Mouse (Mus musculus) hindbrain, embryonic 14.5 days (tissue): ENCODE results near the gene Ak2. TPM values are rescaled to one million over a fixed set of nuclear protein-coding genes. Genes with fewer than 3 reads are reported as not detected.

ENCODE experiments used
- ATAC-seq: fragments of 200-750 bp; cut with Nextera tagmentation; 2 replicates; pipeline ENCODE4 v1.8.0; 2017; ENCODE audit warnings: moderate number of reproducible peaks, mild to moderate bottlenecking, moderate TSS enrichment, moderate library complexity; ENCODE audit not compliant: low FRiP score
- DNase-seq: peaks from one replicate; pipeline ENCODE4 v3.0.0-alpha.2; 2015; ENCODE audit warnings: low spot score
- H3K27ac ChIP-seq: fragments of 300-500 bp; sonication (generic); 2 replicates; pipeline ENCODE4 v1.5.1; 2014; ENCODE audit warnings: mild to moderate bottlenecking, moderate library complexity
- H3K27me3 ChIP-seq: fragments of 300-500 bp; sonication (generic); 2 replicates; pipeline ENCODE4 v1.6.1; 2014; ENCODE audit warnings: mild to moderate bottlenecking, low read length, mixed read lengths; ENCODE audit not compliant: control insufficient read depth, insufficient read depth
- H3K36me3 ChIP-seq: fragments of 300-500 bp; sonication (generic); replicated peaks from 2 replicates; pipeline ENCODE4 v1.6.1; 2014; ENCODE audit not compliant: control insufficient read depth, insufficient read depth
- H3K4me1 ChIP-seq: fragments of 300-500 bp; sonication (generic); replicated peaks from 2 replicates; pipeline ENCODE4 v1.6.1; 2014; ENCODE audit warnings: antibody characterized with exemption, low read length, mixed read lengths; ENCODE audit not compliant: control insufficient read depth, insufficient read depth
- H3K4me2 ChIP-seq: fragments of 300-500 bp; sonication (generic); replicated peaks from 2 replicates; pipeline ENCODE4 v1.6.1; 2014; ENCODE audit warnings: mild to moderate bottlenecking, moderate library complexity
- H3K4me3 ChIP-seq: fragments of 300-500 bp; sonication (generic); replicated peaks from 2 replicates; pipeline ENCODE4 v1.5.1; 2014; ENCODE audit warnings: mild to moderate bottlenecking, low read length
- H3K9ac ChIP-seq: fragments of 300-500 bp; sonication (generic); 2 replicates; pipeline ENCODE4 v1.6.1; 2014
- H3K9me3 ChIP-seq: fragments of 300-500 bp; sonication (generic); 2 replicates; pipeline ENCODE4 v1.6.1; 2016; ENCODE audit warnings: low read length; ENCODE audit not compliant: control insufficient read depth
- WGBS: fragments of 180-500 bp; shearing (Covaris S2); extraction: QIAGEN DNeasy Blood & Tissue Kit; methylation state at CpG from one replicate; pipeline ENCODE4 v1.1.7; 2014; 5-methylcytosine and 5-hydroxymethylcytosine counted together
- polyA plus RNA-seq: library from polyadenylated mRNA; unstranded; fragments of >200 nt; fragmentation: Nextera tagmentation; extraction: Ambion mirVana; gene quantifications from 2 replicates; pipeline ENCODE4 v1.2.1, GENCODE M21; 2014

The Ak2 gene
- polyA plus RNA-seq, 1 experiment from 2014 or later = 60.4 TPM

GRCm38 (mm10) chr4:129048501-129049305 lies 56.9 kb downstream of the Ak2 start:
- Histone ChIP-seq H3K36me3 (no peaks in the 10 kb centered on the region), H3K9me3 (no peaks in the 10 kb centered on the region), H3K4me1 (peaks cover 21% of the 10 kb centered on the region), H3K9ac (peak overlapping the region; percentile 72), H3K27me3 (peaks cover 14% of the 10 kb centered on the region), H3K27ac (peak overlapping the region; percentile 98), H3K4me2 (peak overlapping the region; percentile 70), H3K4me3 (peak overlapping the region; percentile 41)
- under 1% methylated on average over 47 of the region's 52 CpGs for WGBS
- ATAC-seq (peak; percentile 93), DNase-seq (peak; percentile 87)

- peaks cover 14% of the 10 kb centered on the region for H3K27me3 ChIP-seq
- DNase-seq (peak; percentile 72), ATAC-seq (no peak; the same call in 1 of the 2 replicates)
- peak overlapping the region; percentile 70 for H3K4me2 ChIP-seq
- no peaks in the 10 kb centered on the region for H3K36me3 ChIP-seq
- H3K27ac ChIP-seq = peak overlapping the region; percentile 98
- peaks cover 21% of the 10 kb centered on the region for H3K4me1 ChIP-seq
- peak overlapping the region; percentile 72 for H3K9ac ChIP-seq
- peak overlapping the region; percentile 41 for H3K4me3 ChIP-seq
- no peaks in the 10 kb centered on the region for H3K9me3 ChIP-seq
- 3% methylated on average over 23 of the region's 23 CpGs for WGBS
These were observed 57.7 kb downstream of the Ak2 start for GRCm38 (mm10) chr4:129049306-129050011.

GRCm38 (mm10) chr4:129050365-129050764 lies 58.6 kb downstream of the Ak2 start:
- H3K9me3 ChIP-seq = no peaks in the 10 kb centered on the region
- peaks cover 21% of the 10 kb centered on the region for H3K4me1 ChIP-seq
- H3K9ac ChIP-seq = no peak overlapping the region; the same call in 1 of the 2 replicates
- H3K4me3 ChIP-seq = no peak overlapping the region
- WGBS = 70% methylated on average over 4 of the region's 4 CpGs
- H3K27ac ChIP-seq = peak overlapping the region; percentile 98
- peak overlapping the region; percentile 70 for H3K4me2 ChIP-seq
- DNase-seq (no peak), ATAC-seq (no peak)
- H3K36me3 ChIP-seq = no peaks in the 10 kb centered on the region
- H3K27me3 ChIP-seq = peaks cover 14% of the 10 kb centered on the region

GRCm38 (mm10) chr4:129050901-129051417 lies 59.2 kb downstream of the Ak2 start:
- ATAC-seq (no peak), DNase-seq (no peak)
- peaks cover 21% of the 10 kb centered on the region for H3K4me1 ChIP-seq
- H3K4me2 ChIP-seq = no peak overlapping the region
- H3K27ac ChIP-seq = no peak overlapping the region
- WGBS = 79% methylated on average over 6 of the region's 6 CpGs
- no peak overlapping the region for H3K4me3 ChIP-seq
- peaks cover 11% of the 10 kb centered on the region for H3K27me3 ChIP-seq
- no peaks in the 10 kb centered on the region for H3K36me3 ChIP-seq
- H3K9me3 ChIP-seq = no peaks in the 10 kb centered on the region
- H3K9ac ChIP-seq = no peak overlapping the region

- no peak for ATAC-seq
- H3K27ac ChIP-seq = no peak overlapping the region
- H3K27me3 ChIP-seq = peaks cover 5% of the 10 kb centered on the region; the same call in 1 of the 2 replicates
- no peak overlapping the region for H3K9ac ChIP-seq
- no peak for DNase-seq
- no peak overlapping the region for H3K4me2 ChIP-seq
- WGBS = 35% methylated on average over 11 of the region's 11 CpGs
- H3K36me3 ChIP-seq = no peaks in the 10 kb centered on the region
- no peak overlapping the region for H3K4me3 ChIP-seq
- no peaks in the 10 kb centered on the region for H3K9me3 ChIP-seq
- H3K4me1 ChIP-seq = peaks cover 21% of the 10 kb centered on the region
These were observed 59.9 kb downstream of the Ak2 start for GRCm38 (mm10) chr4:129051461-129052183.

GRCm38 (mm10) chr4:129054757-129055156 lies 63.0 kb downstream of the Ak2 start:
- ATAC-seq = no peak
- Histone ChIP-seq H3K9ac (no peak overlapping the region), H3K4me1 (peaks cover 13% of the 10 kb centered on the region), H3K36me3 (no peaks in the 10 kb centered on the region), H3K27me3 (peaks cover 4% of the 10 kb centered on the region; the same call in 1 of the 2 replicates), H3K4me2 (no peak overlapping the region), H3K9me3 (no peaks in the 10 kb centered on the region), H3K4me3 (no peak overlapping the region), H3K27ac (no peak overlapping the region)
- no peak for DNase-seq
- 90% methylated on average over 12 of the region's 12 CpGs for WGBS

GRCm38 (mm10) chr4:129055562-129055961 lies 63.8 kb downstream of the Ak2 start:
- DNase-seq (no peak), ATAC-seq (no peak)
- H3K27me3 ChIP-seq = peaks cover 4% of the 10 kb centered on the region; the same call in 1 of the 2 replicates
- H3K4me3 ChIP-seq = no peak overlapping the region
- H3K36me3 ChIP-seq = no peaks in the 10 kb centered on the region
- H3K4me2 ChIP-seq = no peak overlapping the region
- no peak overlapping the region for H3K9ac ChIP-seq
- H3K9me3 ChIP-seq = no peaks in the 10 kb centered on the region
- H3K27ac ChIP-seq = no peak overlapping the region
- 86% methylated on average over 5 of the region's 5 CpGs for WGBS
- H3K4me1 ChIP-seq = peaks cover 14% of the 10 kb centered on the region

GRCm38 (mm10) chr4:129057533-129058206 lies 65.9 kb downstream of the Ak2 start:
- 4% methylated on average over 37 of the region's 44 CpGs for WGBS
- Histone ChIP-seq H3K36me3 (no peaks in the 10 kb centered on the region), H3K4me2 (peak overlapping the region; percentile 84), H3K9me3 (no peaks in the 10 kb centered on the region), H3K9ac (peak overlapping the region; percentile 94), H3K27ac (peak overlapping the region; percentile 96), H3K4me3 (peak overlapping the region; percentile 92), H3K27me3 (no peaks in the 10 kb centered on the region), H3K4me1 (peaks cover 25% of the 10 kb centered on the region)
- DNase-seq (peak; percentile 99), ATAC-seq (peak; percentile 95)
